Mouse (Mus musculus) embryo, embryonic 11 days (tissue): ENCODE measurements around the gene Klhl11.
A peak's percentile ranks its signal among the peaks of the same experiment; 100 is the strongest.

Experiments
- DNase-seq: peaks from one replicate; pipeline ENCODE4 v3.0.0-alpha.2; 2015

The Klhl11 gene

GRCm38 (mm10) chr11:100465833-100466232 lies 6.7 kb downstream of the Klhl11 start:
- DNase-seq: no peak

GRCm38 (mm10) chr11:100465229-100465792 lies 7.2 kb downstream of the Klhl11 start:
- DNase-seq: no peak

GRCm38 (mm10) chr11:100462699-100463098 lies 9.8 kb downstream of the Klhl11 start:
- no peak for DNase-seq

- DNase-seq: no peak
Observed at GRCm38 (mm10) chr11:100457711-100458110, 14.8 kb downstream of the Klhl11 start.

DNA sequence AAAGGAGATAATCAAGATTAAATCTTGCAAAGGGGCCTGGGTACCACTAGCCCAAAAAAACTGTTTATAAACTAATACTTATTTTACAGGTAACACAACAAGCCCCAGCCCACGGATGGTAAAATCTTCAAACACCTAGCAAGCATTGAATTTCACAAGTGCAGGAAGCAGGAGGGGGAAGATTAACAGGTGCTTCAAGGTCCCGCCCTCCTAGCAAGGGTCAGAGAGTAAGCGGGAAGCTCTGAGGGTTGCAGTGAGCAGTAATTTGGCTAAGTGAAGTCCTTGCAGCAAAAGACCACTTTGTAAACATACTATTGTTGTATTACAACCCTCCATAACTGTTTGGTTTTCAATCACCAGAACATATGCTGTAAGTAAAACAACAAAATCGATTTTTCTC lies 15.3 kb downstream of the Klhl11 start:
- no peak for DNase-seq

DNA sequence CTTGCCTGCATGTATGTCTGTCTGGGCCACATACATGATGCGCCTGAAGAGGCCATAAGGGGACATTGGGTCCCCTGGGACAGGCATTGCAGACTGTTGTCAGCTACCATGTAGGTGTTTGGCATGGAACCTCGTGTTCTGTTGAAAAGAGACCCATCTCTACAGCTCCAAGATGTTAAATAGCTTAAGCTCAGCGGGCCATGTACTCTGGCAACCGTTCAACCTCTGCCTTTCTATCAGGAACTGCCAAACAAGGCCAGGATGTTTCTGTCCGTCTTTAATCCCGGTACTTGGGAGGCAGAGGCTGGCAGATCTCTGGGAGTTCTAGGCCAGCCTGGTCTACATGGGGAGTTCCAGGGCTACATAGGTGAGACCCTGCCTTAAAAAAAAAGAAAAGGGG lies 29.9 kb downstream of the Klhl11 start:
- DNase-seq: no peak

DNA sequence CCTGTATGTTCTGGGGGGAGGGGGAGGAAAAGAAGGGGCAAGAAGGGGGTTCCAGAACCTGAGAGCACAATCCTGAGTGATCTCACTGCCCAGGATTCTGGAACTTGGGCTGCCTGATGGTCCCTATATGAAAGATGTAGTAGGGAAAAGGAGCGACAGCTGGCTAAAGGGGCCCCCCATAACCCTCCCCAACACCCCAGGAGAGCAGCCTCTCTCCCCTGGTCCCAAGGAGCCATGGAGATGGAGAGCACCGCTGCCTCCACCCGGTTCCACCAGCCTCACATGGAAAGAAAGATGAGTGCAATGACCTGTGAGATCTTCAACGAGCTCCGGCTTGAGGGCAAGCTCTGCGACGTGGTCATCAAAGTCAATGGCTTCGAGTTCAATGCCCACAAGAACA lies 30.7 kb downstream of the Klhl11 start, which contains the start of the genes Nt5c3b and Klhl10:
Gene Nt5c3b (minus strand): TSS at position 12 of the 400 bp plus-strand sequence.
Gene Klhl10 (plus strand): TSS at position 121 of the 400 bp plus-strand sequence.
- no peak for DNase-seq

GRCm38 (mm10) chr11:100440691-100441522 lies 31.6 kb downstream of the Klhl11 start:
- DNase-seq: peak; percentile 93

- DNase-seq: no peak
Observed at GRCm38 (mm10) chr11:100437901-100438300, 34.6 kb downstream of the Klhl11 start.

DNA sequence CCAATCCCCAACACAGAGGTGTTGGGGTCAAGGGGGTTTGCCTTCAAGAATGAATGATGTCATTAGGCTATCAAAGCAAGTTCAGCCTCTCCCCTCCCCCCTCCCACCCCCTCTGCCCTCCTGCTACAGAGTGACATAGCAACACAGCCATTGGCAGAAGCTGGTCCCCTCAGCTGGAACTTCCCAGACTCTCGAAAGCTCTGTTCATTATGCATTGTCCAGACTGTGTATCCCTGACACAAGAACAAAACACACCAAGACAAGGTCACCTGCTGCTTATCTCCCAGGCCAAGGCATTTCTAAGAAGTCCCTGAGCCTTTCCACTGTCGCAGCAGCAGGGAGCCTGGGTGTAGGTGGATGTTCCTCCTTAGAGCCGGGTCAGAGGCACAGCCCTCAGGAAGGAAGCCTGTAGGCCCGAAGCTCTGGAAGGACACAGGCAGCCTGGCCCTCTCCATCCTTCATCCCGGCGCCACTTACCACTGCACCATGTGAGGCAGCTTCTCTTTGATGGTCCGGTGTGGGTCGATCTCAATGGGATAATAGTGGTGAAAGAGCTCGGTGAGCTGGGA lies 36.8 kb downstream of the Klhl11 start:
- DNase-seq: no peak

DNA sequence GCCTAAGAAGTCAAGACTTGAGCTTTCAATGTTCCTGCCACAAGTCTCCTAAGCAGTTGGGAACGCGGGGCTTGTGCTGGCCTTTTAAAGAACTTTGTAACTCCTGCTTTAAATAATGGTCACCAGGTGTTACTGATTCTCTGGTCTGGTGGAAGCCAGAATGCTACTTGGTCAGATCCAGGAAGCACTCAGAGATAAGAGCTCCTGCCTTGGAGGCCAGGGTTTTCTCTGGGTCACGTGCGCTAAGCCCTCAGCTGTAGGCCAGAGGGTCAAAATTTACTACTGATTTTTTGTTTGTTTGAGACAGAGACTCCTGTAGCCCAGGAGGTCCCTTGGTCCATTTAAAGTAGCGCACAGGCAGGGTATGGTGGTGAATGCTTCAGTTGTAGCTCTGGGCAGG lies 40.5 kb downstream of the Klhl11 start:
- no peak for DNase-seq

DNA sequence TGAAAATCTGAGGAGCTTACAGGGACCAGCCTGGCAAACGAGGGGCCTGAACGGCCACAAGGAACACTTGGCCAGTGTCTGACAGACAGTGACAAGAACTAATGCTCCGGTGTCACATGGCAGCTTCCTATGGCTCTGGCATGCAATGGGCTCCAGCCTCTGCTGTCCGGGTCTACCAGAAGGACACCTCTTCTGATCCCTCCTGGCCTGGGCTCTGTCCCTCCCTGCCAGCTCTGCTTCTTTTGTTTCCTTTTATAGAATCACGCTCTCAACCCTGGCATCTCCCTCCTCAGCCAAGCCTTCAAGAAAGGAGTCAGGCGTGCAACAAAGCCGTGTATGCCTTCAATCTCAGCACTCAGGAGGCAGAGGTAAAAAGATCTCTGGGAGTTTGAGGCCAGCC lies 42.5 kb downstream of the Klhl11 start:
- DNase-seq: no peak

DNA sequence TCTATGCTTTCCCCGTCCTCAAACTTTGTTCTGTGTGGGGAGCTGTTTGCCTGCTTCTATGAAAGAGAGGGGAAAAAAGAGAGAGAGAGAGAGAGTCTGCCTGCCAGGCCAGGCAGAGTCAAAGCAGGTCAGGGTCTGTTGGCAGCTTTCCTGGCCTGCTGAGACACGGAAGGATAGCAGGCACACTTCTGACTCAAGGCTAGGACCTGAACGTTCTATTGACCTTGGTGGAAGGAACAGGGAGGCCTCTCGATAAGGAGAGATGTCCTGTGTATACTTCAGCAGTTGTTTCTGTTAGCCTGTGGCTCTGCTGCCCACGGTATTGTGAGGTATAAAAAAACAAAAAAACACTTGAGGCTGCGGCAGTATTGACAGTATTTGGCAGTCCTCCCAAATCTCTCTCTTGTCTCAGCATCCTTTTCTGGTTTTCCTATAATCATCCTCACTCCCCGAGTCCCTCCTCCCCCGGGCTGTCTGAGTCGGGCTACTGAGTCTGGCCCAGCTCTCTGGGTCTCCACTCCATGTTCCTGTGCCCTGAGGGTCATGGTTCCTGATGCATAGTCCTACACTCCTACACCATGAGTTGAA lies 43.8 kb downstream of the Klhl11 start:
- DNase-seq: no peak

GRCm38 (mm10) chr11:100426820-100427219 lies 45.7 kb downstream of the Klhl11 start:
- no peak for DNase-seq

DNA sequence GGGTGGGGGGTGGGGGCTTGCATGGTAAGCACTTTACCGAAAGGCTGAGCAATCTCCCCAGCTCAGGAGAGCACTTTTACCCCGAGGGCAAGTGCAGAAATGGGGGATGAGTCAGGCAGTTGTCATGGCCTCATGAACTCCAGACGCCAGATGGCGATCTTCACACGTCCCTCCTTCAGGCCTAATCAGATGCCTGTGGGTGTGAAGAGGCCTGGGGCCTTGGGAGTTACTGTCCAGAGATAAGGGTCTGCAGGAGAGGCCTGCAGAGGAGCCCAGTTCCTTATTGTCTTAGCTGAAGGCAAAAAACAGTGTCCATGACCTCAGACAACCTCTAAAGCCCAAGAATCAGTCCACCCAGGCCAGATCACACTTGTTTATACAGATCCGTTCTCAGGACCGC lies 46.7 kb downstream of the Klhl11 start:
- DNase-seq: peak; percentile 77

DNA sequence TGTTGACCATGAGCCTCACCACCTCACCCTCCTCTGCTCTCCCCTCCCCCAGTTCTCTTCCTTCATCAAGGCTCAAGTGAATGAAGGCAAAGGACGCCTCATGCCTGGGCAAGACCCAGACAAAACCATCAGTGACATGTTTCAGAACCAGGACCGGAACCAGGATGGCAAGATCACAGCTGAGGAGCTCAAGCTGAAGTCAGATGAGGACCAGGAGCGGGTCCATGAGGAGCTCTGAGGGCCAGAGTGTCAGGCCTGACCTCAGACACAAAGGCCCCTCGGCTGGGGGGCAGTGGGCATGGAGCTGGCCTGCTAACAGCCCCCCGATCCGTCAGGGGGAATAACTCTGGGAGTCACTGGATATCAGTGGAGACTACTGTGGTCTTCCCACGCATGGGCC lies 48.7 kb downstream of the Klhl11 start:
- DNase-seq: no peak

DNA sequence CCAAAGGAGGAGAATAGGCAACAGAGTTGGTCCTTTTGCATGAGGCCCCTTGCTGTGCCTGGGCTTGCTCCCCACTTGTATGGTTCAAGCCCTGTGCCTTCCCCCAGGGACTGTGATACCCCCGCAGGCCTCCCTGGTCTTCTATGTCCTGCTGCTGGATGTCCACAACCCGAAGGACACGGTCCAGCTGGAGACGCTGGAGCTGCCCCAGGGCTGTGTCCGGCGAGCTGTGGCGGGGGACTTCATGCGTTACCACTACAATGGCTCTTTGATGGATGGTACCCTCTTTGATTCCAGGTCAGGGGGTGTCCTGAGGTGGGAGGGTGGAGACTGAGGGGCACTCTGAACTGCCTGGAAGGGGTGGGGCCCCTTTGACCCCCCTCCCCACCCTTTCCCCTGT lies 51.0 kb downstream of the Klhl11 start:
- no peak for DNase-seq

- DNase-seq: peak; percentile 83
Observed at GRCm38 (mm10) chr11:100414914-100415822, 57.4 kb downstream of the Klhl11 start, which contains the start of gene Fkbp10. TSS of gene Fkbp10 (plus strand) at chr11:100415697.

DNA sequence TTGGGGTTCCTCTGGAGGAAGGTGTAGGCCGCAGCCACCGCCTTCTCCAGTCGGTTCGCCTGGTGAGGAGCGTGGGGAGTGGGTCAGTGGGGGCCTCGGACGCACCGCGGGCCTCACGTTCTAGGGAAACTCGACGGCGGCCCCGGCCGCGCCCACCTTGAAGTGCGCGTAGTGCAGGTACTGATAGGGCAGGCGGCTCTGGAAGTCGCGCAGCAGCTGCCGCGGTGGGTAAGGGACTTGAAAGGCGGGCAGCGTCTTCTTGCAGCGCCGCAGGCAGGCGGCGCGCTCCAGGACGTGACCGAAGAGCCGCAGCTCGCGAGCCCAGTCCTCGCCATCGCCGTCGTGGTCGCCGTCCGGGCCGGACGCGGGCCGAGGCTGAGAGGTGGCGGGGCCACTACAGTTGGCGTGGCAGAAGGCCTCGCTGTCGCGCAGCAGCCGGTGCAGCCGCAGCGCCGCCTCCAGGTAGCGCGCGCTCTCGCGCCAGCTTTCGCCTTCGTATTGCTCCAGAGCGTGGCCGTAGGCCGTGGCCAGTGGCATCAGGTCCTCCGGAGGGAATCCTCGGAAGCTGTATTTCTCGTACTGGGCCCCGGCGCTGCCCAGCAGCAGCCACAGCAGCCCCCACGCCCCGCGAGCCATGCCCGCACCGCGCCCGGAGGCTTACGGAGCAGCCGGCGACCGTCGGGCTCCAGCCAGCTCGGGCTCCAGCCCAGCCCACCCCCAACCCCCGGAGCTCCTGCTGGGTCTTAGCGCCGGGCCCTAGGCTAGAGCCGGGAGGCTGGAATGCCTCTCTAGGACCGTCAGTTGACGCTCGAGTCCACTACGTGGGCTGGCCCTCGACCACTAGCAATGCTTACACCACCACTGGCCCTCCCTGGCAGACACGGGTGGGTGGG lies 58.3 kb downstream of the Klhl11 start, which contains the start of gene P3h4:
Gene P3h4 (minus strand): TSS at position 816 of the 893 bp plus-strand sequence.
- DNase-seq: peak; percentile 94

DNA sequence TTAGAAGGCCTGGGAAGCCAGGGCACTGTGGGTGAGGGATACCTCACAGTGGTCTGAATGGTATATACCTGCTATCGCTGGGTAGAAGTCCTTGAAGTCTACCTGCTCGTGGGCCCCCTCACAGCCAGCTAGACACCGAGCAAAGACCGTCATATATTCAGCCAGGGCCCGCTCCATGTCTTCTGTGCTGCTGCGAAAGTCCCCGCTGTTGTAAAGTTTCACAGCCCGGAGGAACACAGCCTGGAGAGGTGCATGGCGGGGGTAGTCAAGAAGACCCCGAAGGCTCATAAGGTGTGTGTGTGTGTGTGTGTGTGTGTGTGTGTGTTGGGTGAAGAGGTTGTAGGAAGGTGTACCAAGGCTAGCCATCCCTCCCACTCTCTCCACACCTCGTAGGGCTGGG lies 59.0 kb downstream of the Klhl11 start:
- DNase-seq: no peak
